Mouse (Mus musculus) urinary bladder, adult 18-20 months (tissue): ENCODE data around the gene Foxb2.

ENCODE experiments used
- DNase-seq, 2 experiments: peaks; one replicate each; pipeline ENCODE4 v3.0.0; 2022; ENCODE audit warnings: low spot score in 2 of 2, mixed read lengths in 2 of 2

Gene Foxb2

DNA sequence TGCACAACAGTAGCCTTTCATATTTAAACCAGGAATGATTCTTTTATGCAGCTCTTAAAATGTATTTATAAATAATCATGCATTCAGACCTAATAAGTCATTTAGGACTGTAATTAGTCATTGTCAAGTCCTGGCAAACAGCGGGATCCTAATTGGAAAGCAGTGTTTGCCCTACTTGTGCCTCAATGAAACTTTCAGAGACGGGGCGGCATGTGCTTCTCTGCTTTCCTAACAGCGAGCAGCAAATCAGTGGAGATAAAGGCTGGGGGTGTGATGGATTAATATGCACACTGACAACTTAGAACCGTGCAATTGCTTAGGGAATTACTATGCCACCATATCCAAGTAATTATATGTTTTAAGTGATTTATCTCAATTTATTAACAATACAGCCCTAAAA, 48.4 kb downstream of the Foxb2 start:
- DNase-seq, result no peak
